Mouse (Mus musculus) hindbrain, embryonic 10.5 days (tissue): ENCODE data around the gene Mpo. TPM values are rescaled to one million over a fixed set of nuclear protein-coding genes. Genes with fewer than 3 reads are reported as not detected.
A peak's percentile ranks its signal among the peaks of the same experiment; 100 is the strongest.

Source experiments
- DNase-seq: peaks from one replicate; pipeline ENCODE4 v3.0.0-alpha.2; 2017; ENCODE audit warnings: low spot score
- H3K27ac ChIP-seq: fragments of 300-500 bp; sonication (generic); 2 replicates; pipeline ENCODE4 v1.5.1; 2016; ENCODE audit warnings: mild to moderate bottlenecking, moderate library complexity
- H3K27me3 ChIP-seq: fragments of 300-500 bp; sonication (generic); 2 replicates; pipeline ENCODE4 v1.6.1; 2016; ENCODE audit warnings: mild to moderate bottlenecking; ENCODE audit not compliant: poor library complexity, insufficient read depth, severe bottlenecking
- H3K36me3 ChIP-seq: fragments of 300-500 bp; sonication (generic); 2 replicates; pipeline ENCODE4 v1.6.1; 2016; ENCODE audit warnings: mild to moderate bottlenecking, moderate library complexity
- H3K4me1 ChIP-seq: fragments of 300-500 bp; sonication (generic); replicated peaks from 2 replicates; pipeline ENCODE4 v1.6.1; 2016; ENCODE audit warnings: mild to moderate bottlenecking
- H3K4me3 ChIP-seq: fragments of 300-500 bp; sonication (generic); 2 replicates; pipeline ENCODE4 v1.5.1; 2016; ENCODE audit warnings: mild to moderate bottlenecking, moderate library complexity
- H3K9me3 ChIP-seq: fragments of 300-500 bp; sonication (generic); 2 replicates; pipeline ENCODE4 v1.6.1; 2016; ENCODE audit warnings: mild to moderate bottlenecking, moderate library complexity
- WGBS: fragments of 180-500 bp; shearing (Covaris S2); methylation state at CpG from one replicate; pipeline ENCODE4 v1.1.7; 2016; 5-methylcytosine and 5-hydroxymethylcytosine counted together
- polyA plus RNA-seq: library from polyadenylated mRNA; unstranded; fragments of >200 nt; fragmentation: Nextera tagmentation; extraction: Ambion mirVana; gene quantifications from 2 replicates; pipeline ENCODE4 v1.2.1, GENCODE M21; 2016

Mpo gene
- polyA plus RNA-seq, 1 experiment from 2014 or later: 2.8 TPM

DNA sequence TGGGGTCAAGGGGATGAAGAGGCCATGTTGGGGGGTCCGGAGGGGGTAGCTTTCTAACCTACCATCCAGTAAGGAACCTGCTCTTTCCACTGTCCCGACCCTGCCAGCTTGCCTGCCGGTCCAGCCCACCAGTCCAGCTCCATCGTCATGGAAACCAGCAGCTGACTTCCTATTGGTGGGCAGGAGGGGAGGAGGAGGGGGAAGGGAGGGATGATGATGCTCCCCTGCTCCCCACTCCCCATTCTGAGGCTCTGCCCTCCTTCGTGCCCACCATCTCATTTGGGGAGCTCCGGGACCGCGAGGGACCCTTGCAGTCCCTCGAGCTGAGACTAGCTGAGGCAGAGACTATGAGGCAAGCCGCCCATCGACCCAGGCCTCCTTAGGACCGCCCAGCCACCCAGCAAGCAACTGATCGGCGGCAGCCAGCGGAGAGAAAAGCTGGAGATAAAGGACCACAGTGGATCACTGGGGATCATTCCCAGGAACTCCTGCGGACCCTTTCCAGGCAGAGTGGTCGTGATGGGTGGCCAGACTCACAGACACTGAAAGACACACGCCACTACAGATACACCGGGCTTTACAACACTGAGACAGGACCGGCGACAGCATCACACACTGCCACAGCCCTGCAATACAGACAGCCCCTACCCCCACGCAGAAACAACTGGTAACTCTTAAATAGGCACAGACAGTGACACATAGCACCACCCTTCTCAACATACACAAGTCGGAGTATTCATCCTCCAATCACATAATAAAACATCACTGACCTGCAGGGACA, 32.9 kb upstream of the Mpo start, which contains the start of gene Tspoap1:
Gene Tspoap1 (plus strand): TSS at position 241 of the 781 bp plus-strand sequence.
- 6% methylated on average over 23 of the region's 23 CpGs for WGBS
- Histone ChIP-seq H3K4me3 (peak within 1 kb of the TSS; percentile 48), H3K4me1 (peaks cover 36% of the 10 kb centered on the region), H3K9me3 (no peaks in the 10 kb centered on the region), H3K27me3 (peaks cover 61% of the 10 kb centered on the region), H3K27ac (peak within 1 kb of the TSS; percentile 76; the same call in 1 of the 2 replicates), H3K36me3 (no peaks in the 10 kb centered on the region)
- peak; percentile 54 for DNase-seq

DNA sequence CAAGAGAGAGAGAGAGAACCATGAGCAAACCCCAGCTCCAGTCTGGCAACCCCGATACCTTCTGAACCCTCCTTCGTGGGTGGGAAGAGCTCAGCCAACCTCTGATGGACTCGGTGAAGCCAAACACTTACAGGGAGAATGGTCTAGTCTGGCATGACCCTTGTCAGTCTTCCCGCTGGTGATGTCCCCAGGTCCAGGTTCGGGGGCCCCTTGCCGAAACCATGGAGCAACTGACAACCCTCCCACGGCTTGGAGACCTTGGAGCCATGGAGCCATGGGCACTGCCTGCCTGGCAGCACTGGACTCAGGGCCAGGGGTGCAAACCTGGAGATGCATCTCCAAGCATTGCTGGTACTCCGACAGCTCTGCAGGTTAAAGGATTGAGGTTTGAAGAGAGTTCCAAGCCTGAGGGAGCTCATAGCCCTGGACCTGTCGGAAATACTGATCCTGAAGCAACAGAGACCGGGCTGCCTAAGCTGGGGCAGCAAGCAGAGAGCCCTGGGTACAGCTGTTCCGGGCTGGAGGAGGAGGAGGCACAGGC, 32.1 kb upstream of the Mpo start:
- Histone ChIP-seq H3K4me1 (peaks cover 36% of the 10 kb centered on the region), H3K27ac (no peak overlapping the region), H3K9me3 (no peaks in the 10 kb centered on the region), H3K36me3 (no peaks in the 10 kb centered on the region), H3K4me3 (peak overlapping the region; percentile 48), H3K27me3 (peaks cover 69% of the 10 kb centered on the region)
- no peak for DNase-seq
- WGBS: 68% methylated on average over 11 of the region's 11 CpGs

DNA sequence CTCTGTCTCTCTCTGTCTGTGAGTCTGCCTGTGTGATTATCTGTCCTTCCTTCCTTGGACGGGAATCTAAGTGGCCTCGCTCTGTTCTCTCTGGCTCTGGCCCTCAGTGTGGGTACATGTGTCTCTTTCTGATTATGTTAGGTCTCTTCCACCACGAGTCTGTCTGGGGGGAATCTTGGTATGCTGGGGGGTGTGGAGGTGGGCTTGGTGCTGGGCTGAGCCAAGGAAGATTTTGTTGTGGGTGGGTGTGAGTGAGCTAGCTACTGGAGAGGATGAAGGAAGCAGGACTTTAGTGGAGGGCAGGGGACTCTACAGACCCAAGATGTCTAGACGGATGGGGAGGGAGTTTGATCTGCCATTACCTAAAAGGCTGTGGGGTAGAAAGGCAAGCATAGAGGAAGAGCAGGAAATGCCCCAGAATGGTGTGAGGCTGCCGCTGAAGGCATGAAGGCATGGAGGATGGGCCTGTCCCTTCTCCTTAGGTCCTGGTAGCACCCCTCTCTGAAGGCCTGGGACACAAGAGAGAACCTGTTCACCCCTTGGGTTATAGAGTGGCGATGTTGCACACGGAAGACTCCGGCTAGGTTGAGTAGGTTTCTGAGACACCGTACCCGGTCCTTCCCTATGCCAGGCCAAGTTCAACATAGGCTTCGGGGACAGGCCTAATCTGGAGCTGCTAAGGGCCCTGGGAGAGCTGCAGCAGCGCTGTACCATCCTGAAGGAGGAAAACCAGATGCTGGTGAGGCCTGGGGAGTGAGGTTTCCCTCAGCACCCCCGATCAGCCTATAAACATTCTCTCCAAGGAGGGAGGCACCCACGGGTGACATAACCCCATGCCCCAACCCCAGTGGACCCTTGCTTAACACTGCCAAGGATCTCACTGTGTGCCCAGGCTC, 31.3 kb upstream of the Mpo start:
- H3K27me3 ChIP-seq: peaks cover 77% of the 10 kb centered on the region
- no peaks in the 10 kb centered on the region for H3K9me3 ChIP-seq
- no peaks in the 10 kb centered on the region for H3K36me3 ChIP-seq
- WGBS: 79% methylated on average over 14 of the region's 14 CpGs
- H3K4me1 ChIP-seq: peaks cover 36% of the 10 kb centered on the region
- no peak overlapping the region for H3K27ac ChIP-seq
- no peak for DNase-seq
- H3K4me3 ChIP-seq: peak overlapping the region; percentile 48; the same call in 1 of the 2 replicates

DNA sequence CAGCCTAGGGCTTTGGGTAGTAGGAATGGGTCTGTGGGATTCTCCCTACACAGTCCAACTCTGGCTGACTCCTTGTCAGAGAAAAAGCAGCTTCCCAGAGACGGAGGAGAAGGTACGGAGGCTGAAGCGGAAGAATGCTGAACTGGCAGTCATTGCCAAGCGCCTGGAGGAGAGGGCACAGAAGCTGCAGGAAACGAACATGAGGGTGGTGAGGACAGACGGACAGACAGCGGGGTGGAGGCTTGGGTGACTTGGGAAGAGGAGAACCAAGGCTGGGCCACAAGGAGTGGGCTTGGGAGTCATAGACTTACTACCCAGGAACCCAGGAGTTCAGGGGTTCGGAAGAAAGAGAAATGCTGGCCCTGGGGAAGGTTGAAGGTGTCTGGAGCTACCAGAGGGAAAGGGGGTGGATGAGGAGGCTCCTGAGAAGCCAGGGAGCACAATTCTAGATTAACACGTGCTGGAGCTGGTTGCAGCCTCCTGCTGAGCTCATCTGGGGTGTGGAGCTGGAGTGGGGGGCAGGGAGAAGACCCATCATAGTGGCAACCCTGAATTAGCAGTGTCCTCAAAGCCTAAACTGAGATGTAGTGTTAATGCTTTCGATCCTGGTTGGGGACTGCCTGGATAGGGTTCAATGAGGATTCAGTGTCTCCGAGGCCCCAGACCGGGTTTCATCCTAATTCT, 30.5 kb upstream of the Mpo start:
- Histone ChIP-seq H3K4me1 (peaks cover 36% of the 10 kb centered on the region), H3K4me3 (peak overlapping the region; percentile 74; the same call in 1 of the 2 replicates), H3K27ac (peak overlapping the region; percentile 9), H3K36me3 (no peaks in the 10 kb centered on the region), H3K9me3 (no peaks in the 10 kb centered on the region), H3K27me3 (peaks cover 84% of the 10 kb centered on the region)
- WGBS: 48% methylated on average over 12 of the region's 12 CpGs
- no peak for DNase-seq

DNA sequence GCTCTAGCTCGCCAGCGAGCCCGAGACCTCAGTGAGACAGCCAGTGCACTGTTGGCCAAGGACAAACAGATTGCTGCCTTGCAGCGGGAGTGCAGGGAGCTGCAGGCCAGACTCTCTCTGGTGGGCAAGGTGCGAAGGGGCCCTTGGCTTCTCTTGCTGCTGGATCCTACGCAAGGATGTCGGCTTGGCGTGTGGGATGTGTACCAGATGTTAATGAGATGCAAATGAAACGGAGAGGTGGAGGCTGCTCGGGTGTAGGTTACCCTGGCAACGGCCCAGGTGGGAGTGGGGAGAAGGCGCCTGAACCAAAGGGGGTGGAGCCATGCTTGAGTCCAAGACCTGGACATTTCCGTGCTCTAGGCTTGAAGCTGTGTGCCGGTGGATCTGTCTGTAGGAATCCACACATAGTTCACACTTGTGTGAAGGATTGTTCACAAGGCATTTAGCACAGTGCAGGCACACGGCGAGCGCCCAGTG, 29.8 kb upstream of the Mpo start:
- peaks cover 36% of the 10 kb centered on the region for H3K4me1 ChIP-seq
- 0 out of 2 replicates have a peak, but pooled peaks cover 3% of the 10 kb centered on the region for H3K36me3 ChIP-seq
- peaks cover 89% of the 10 kb centered on the region for H3K27me3 ChIP-seq
- WGBS: under 1% methylated on average over 17 of the region's 17 CpGs
- no peaks in the 10 kb centered on the region for H3K9me3 ChIP-seq
- peak overlapping the region; percentile 74 for H3K4me3 ChIP-seq
- peak overlapping the region; percentile 85 for H3K27ac ChIP-seq
- DNase-seq: peak; percentile 56

DNA sequence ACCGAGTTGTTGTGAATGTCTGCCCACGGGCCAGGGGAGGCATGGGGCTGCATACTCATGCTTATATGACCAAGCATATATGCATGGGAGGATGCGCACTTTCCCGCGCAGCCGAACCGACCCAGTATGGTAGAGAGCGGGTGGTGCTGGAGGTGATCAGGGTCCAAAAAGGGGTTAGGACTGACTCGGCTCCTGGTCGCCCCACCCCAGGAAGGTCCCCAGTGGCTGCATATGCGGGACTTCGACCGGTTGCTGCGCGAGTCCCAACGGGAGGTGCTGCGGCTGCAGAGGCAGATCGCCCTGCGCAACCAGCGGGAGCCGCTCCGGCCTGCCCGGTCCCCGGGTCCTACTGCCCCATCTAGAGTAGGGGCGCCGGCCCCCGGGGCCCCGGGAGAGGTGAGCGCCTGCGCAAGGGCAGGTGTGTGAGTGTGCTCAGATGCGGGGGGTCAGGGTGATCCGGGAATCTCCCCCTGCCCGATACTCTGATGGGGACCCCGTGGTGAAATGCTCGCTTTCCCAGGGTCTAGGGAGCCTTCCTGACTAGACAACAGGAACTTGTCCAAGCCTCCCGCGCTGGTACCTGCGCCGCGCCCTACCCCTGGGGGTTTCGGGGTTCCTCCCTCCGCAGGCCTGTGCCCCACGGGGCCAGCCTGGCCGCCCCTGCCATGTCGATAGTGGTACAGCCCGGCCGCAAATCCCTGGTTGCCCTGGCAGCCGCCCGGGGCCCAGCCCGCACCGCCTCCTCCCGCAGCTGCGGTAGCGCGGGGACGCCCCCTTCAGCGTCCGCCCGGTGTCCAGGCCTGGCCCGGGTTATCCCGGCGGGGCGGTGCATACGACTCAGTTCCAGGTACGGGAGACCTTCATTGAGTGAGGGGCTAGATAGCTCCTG, 29.1 kb upstream of the Mpo start:
- WGBS: under 1% methylated on average over 65 of the region's 65 CpGs
- no peaks in the 10 kb centered on the region for H3K9me3 ChIP-seq
- 0 out of 2 replicates have a peak, but pooled peaks cover 5% of the 10 kb centered on the region for H3K36me3 ChIP-seq
- H3K4me3 ChIP-seq: peak overlapping the region; percentile 74
- H3K4me1 ChIP-seq: peaks cover 36% of the 10 kb centered on the region
- peak; percentile 56 for DNase-seq
- H3K27me3 ChIP-seq: peaks cover 89% of the 10 kb centered on the region
- peak overlapping the region; percentile 85 for H3K27ac ChIP-seq

DNA sequence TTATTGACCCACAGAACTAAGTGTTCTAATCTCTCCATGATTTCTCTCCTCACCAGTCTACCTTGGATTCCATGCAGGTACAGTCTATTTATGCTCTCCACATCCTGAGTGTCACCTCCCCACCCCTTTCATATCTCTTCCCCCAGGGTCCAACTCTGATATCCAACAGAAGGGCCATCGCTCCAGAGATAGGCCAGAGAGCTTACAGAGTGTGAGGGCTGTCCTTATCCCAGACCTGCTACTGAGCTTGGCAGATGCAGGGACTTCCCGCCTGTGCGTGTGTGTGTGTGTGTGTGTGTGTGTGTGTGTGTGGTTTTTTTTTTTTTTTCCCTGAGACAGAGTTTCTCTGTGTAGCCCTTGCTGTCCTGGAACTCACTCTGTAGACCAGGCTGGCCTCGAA, 24.6 kb upstream of the Mpo start:
- Histone ChIP-seq H3K27me3 (peaks cover 45% of the 10 kb centered on the region), H3K4me1 (peaks cover 14% of the 10 kb centered on the region), H3K27ac (no peak overlapping the region), H3K9me3 (no peaks in the 10 kb centered on the region), H3K4me3 (no peak overlapping the region), H3K36me3 (peaks cover 8% of the 10 kb centered on the region; the same call in 1 of the 2 replicates)
- WGBS: 89% methylated on average over 4 of the region's 4 CpGs
- DNase-seq: no peak

DNA sequence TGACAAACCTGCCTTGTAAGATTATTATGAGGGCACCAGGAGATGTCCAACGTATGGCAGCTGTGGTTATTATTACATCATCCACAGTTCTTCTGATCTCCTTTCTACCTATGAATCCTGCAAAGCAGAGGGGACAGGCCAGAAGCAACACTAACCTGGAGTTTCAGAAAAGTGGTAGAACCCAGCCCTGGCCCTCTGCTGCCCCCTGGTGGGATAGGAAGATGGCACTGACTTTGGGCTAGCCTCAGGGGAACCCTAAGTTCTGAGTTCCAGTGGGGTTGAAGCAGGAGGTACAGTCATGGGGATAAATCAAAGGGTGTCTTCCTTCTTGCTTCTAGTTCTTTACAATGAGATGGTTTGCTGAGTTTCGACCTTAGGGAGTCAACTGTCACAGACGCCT, 22.4 kb upstream of the Mpo start:
- Histone ChIP-seq H3K4me1 (peaks cover 7% of the 10 kb centered on the region; the same call in 1 of the 2 replicates), H3K27me3 (peaks cover 23% of the 10 kb centered on the region), H3K27ac (no peak overlapping the region), H3K36me3 (peaks cover 8% of the 10 kb centered on the region; the same call in 1 of the 2 replicates), H3K4me3 (no peak overlapping the region), H3K9me3 (no peaks in the 10 kb centered on the region)
- DNase-seq: peak; percentile 66
- WGBS: 63% methylated on average over 3 of the region's 3 CpGs

DNA sequence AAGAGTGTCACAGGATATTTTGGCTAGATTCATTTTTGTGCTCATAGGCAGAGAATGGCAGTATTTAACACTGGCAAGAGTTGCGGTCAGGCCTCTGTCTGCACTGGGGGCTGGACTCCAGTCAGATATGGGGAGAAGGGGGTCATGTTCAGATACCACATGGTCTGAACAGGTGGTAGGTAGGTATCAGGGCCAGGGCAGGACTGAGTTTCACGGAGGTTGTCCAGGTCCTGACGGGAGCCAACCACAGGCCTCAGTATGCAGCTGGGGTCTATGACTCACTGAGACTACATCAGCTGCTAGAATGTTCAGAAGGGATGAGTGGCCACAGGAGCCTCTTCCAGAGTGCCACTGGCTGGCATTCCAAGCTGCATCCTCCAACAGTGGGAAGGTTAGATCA, 21.0 kb upstream of the Mpo start:
- Histone ChIP-seq H3K4me1 (peaks cover 13% of the 10 kb centered on the region), H3K9me3 (no peaks in the 10 kb centered on the region), H3K4me3 (no peak overlapping the region), H3K27me3 (peaks cover 21% of the 10 kb centered on the region), H3K27ac (no peak overlapping the region), H3K36me3 (peaks cover 8% of the 10 kb centered on the region; the same call in 1 of the 2 replicates)
- no peak for DNase-seq
- 89% methylated on average over 3 of the region's 3 CpGs for WGBS

DNA sequence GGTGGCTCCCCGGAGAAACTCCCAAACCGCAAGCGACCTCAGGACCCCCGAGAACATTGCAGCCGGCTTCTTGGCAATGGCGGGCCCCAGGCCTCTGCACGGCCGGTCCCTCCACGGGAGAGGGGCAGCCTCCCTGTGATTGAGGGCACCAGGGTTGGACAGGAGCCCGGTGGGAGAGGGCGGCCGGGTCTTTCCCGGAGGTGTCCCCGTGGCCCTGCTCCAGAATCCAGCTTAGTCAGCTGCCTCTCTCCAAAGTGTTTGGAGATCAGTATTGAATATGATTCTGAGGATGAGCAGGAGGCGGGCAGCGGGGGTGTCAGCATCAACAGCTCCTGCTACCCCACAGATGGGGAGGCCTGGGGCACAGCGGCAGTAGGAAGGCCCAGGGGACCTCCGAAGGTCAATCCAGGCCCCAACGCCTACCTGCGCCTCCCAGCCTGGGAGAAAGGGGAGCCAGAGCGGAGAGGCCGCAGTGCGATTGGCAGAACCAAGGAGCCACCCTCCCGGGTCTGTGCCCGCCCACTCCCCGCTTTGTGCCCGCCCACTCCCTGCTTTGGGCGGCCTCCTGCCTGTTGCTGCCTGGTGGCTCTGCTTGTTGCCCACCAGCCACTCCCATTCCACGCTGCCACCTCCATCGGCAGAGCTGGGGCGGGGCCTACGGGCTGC, 15.1 kb upstream of the Mpo start:
- H3K9me3 ChIP-seq: no peaks in the 10 kb centered on the region
- no peaks in the 10 kb centered on the region for H3K36me3 ChIP-seq
- peaks cover 54% of the 10 kb centered on the region for H3K27me3 ChIP-seq
- 7% methylated on average over 32 of the region's 32 CpGs for WGBS
- peak overlapping the region; percentile 84 for H3K27ac ChIP-seq
- peaks cover 34% of the 10 kb centered on the region for H3K4me1 ChIP-seq
- peak overlapping the region; percentile 56 for H3K4me3 ChIP-seq
- DNase-seq: peak; percentile 81

DNA sequence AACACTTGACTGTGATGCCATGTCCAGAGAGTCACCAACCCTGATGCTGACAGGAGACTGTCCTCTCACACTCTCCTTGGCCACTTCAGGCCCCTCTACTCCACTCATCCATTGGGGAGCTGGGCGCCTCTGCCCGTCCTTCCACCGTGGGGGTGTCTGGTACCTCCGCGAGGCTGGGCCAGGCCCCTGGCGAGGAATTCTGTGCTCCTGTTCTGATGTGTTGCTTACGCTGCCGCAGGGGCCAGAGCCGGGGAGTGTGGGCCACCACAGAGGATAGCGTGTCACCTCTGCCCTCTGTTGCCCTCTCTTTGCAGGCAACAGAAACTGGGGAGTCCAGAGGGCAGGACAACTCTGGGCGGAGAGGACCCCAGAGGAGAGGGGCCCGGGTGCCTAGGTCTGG, 14.5 kb upstream of the Mpo start:
- H3K36me3 ChIP-seq: no peaks in the 10 kb centered on the region
- H3K27ac ChIP-seq: peak overlapping the region; percentile 84; the same call in 1 of the 2 replicates
- WGBS: 39% methylated on average over 12 of the region's 12 CpGs
- H3K9me3 ChIP-seq: no peaks in the 10 kb centered on the region
- no peak for DNase-seq
- H3K4me1 ChIP-seq: peaks cover 34% of the 10 kb centered on the region
- H3K4me3 ChIP-seq: peak overlapping the region; percentile 56
- peaks cover 54% of the 10 kb centered on the region for H3K27me3 ChIP-seq
